Mouse (Mus musculus) ES-Bruce4 (cell line): ENCODE data around the gene Ercc6l. TPM values are rescaled to one million over a fixed set of nuclear protein-coding genes. Genes with fewer than 3 reads are reported as not detected.

ENCODE experiments used
- H3K27ac ChIP-seq: 2 replicates; pipeline ENCODE4 v1.5.1; 2012; ENCODE audit warnings: low read length, inconsistent platforms; ENCODE audit not compliant: insufficient read depth
- H3K27me3 ChIP-seq: 2 replicates; pipeline ENCODE4 v1.6.1; 2012; ENCODE audit warnings: mild to moderate bottlenecking, low read length, inconsistent platforms; ENCODE audit not compliant: control insufficient read depth, poor library complexity, insufficient read depth, severe bottlenecking
- H3K36me3 ChIP-seq: 2 replicates; pipeline ENCODE4 v1.6.1; 2012; ENCODE audit warnings: inconsistent platforms, mild to moderate bottlenecking, low read length, moderate library complexity; ENCODE audit not compliant: control insufficient read depth, poor library complexity, insufficient read depth, severe bottlenecking
- H3K4me1 ChIP-seq: one replicate; pipeline ENCODE4 v1.8.1; 2011; ENCODE audit warnings: low read length; ENCODE audit not compliant: control insufficient read depth, insufficient read depth
- H3K4me3 ChIP-seq: 2 replicates; pipeline ENCODE4 v1.5.1; 2011; ENCODE audit warnings: low read depth, mild to moderate bottlenecking, low read length
- H3K9ac ChIP-seq: 2 replicates; pipeline ENCODE4 v1.6.1; 2012; ENCODE audit warnings: low read depth, mild to moderate bottlenecking, inconsistent platforms; ENCODE audit not compliant: poor library complexity, severe bottlenecking
- H3K9me3 ChIP-seq: replicated peaks from 2 replicates; pipeline ENCODE4 v1.6.1; 2012; ENCODE audit warnings: mild to moderate bottlenecking, low read length, inconsistent platforms; ENCODE audit not compliant: control insufficient read depth, poor library complexity, insufficient read depth, severe bottlenecking
- CTCF ChIP-seq: IDR thresholded peaks from one replicate; pipeline ENCODE4 v1.8.1; 2011; ENCODE audit warnings: low read depth, low read length
- EP300 ChIP-seq: IDR thresholded peaks from 2 replicates; pipeline ENCODE4 v1.6.1; 2011; ENCODE audit warnings: low read depth, low read length; ENCODE audit not compliant: insufficient read depth
- POLR2A ChIP-seq: IDR thresholded peaks from one replicate; pipeline ENCODE4 v1.8.1; 2011; ENCODE audit warnings: low read length; ENCODE audit not compliant: insufficient read depth
- polyA plus RNA-seq: library from polyadenylated mRNA; stranded (reverse); fragments of >200 nt; gene quantifications from 2 replicates; pipeline ENCODE4 v1.2.4, GENCODE M21; 2011; ENCODE audit warnings: low read depth; ENCODE audit not compliant: missing spikeins, insufficient read depth, insufficient read length

Ercc6l gene
- polyA plus RNA-seq, 1 experiment = 22.3 TPM

- no peaks in the 10 kb centered on the region for H3K9me3 ChIP-seq
- H3K27me3 ChIP-seq = no peaks in the 10 kb centered on the region
- H3K9ac ChIP-seq = no peak overlapping the region
- H3K4me1 ChIP-seq = no peaks in the 10 kb centered on the region
- H3K36me3 ChIP-seq = no peaks in the 10 kb centered on the region
- no peak for TF ChIP-seq CTCF
- TF ChIP-seq POLR2A = no peak
- no peak for TF ChIP-seq EP300
- H3K27ac ChIP-seq = no peak overlapping the region
- H3K4me3 ChIP-seq = no peak overlapping the region
Observed at GRCm38 (mm10) chrX:102094381-102094904, 62.4 kb downstream of the Ercc6l start.

Other genes with a start within 250 kb of the Ercc6l start
- 1.0 TPM in 1 of 2 replicates, not detected in the other for gene Rtl5, start 85.8 kb downstream of the Ercc6l start, polyA plus RNA-seq
- gene Pin4, start 37.6 kb downstream of the Ercc6l start, polyA plus RNA-seq = 44.6 and 44.9 TPM in 2 replicates
- 2,517 and 2,552 TPM in 2 replicates for gene Rps4x, start 32.3 kb upstream of the Ercc6l start, polyA plus RNA-seq
- gene Cited1, start 95.1 kb upstream of the Ercc6l start, polyA plus RNA-seq = 9.5 and 10.7 TPM in 2 replicates